Mouse (Mus musculus) right cerebral cortex, postnatal 10 days (tissue): Measurements from ENCODE around the gene Lrrc4.

Experiments used
- DNase-seq, 2 experiments: peaks; one replicate each; pipeline ENCODE4 v3.0.0; 2021; ENCODE audit warnings: low spot score in 2 of 2

Lrrc4 gene

GRCm38 (mm10) chr6:28615966-28616365, 215.6 kb downstream of the Lrrc4 start:
- no peak for DNase-seq

GRCm38 (mm10) chr6:28615408-28615807, 216.1 kb downstream of the Lrrc4 start:
- DNase-seq, result no peak

GRCm38 (mm10) chr6:28614856-28615255, 216.7 kb downstream of the Lrrc4 start:
- no peak for DNase-seq

GRCm38 (mm10) chr6:28613441-28613840, 218.1 kb downstream of the Lrrc4 start:
- DNase-seq, result no peak
